Mouse (Mus musculus) midbrain, embryonic 13.5 days (tissue): ENCODE measurements around the gene Prcp. TPM values are rescaled to one million over a fixed set of nuclear protein-coding genes. Genes with fewer than 3 reads are reported as not detected.
"Not testable (repeated sequence)": the region's sequence is repeated elsewhere in the genome, so short reads cannot be mapped to it uniquely, and the experiment has no call there.

ENCODE experiments used
- ATAC-seq: fragments of 200-750 bp; cut with Nextera tagmentation; 2 replicates; pipeline ENCODE4 v1.8.0; 2017; ENCODE audit warnings: mild to moderate bottlenecking, moderate TSS enrichment, moderate library complexity
- H3K27ac ChIP-seq: fragments of 300-500 bp; sonication (generic); 2 replicates; pipeline ENCODE4 v1.5.1; 2015; ENCODE audit warnings: inconsistent platforms, mild to moderate bottlenecking, moderate library complexity
- H3K27me3 ChIP-seq: fragments of 300-500 bp; sonication (generic); 2 replicates; pipeline ENCODE4 v1.6.1; 2015; ENCODE audit warnings: mild to moderate bottlenecking, inconsistent platforms
- H3K36me3 ChIP-seq: fragments of 300-500 bp; sonication (generic); 2 replicates; pipeline ENCODE4 v1.6.1; 2015; ENCODE audit warnings: mild to moderate bottlenecking, inconsistent platforms
- H3K4me1 ChIP-seq: fragments of 300-500 bp; sonication (generic); replicated peaks from 2 replicates; pipeline ENCODE4 v1.6.1; 2015; ENCODE audit warnings: inconsistent platforms
- H3K4me2 ChIP-seq: fragments of 300-500 bp; sonication (generic); replicated peaks from 2 replicates; pipeline ENCODE4 v1.6.1; 2015; ENCODE audit warnings: moderate library complexity, mild to moderate bottlenecking, inconsistent platforms
- H3K4me3 ChIP-seq: fragments of 300-500 bp; sonication (generic); replicated peaks from 2 replicates; pipeline ENCODE4 v1.5.1; 2015; ENCODE audit warnings: mild to moderate bottlenecking, inconsistent platforms
- H3K9ac ChIP-seq: fragments of 300-500 bp; sonication (generic); replicated peaks from 2 replicates; pipeline ENCODE4 v1.6.1; 2015; ENCODE audit warnings: mild to moderate bottlenecking, inconsistent platforms
- H3K9me3 ChIP-seq: fragments of 300-500 bp; sonication (generic); 2 replicates; pipeline ENCODE4 v1.6.1; 2016; ENCODE audit warnings: mild to moderate bottlenecking, inconsistent platforms
- WGBS: fragments of 180-500 bp; shearing (Covaris S2); methylation state at CpG from one replicate; pipeline ENCODE4 v1.1.7; 2015; 5-methylcytosine and 5-hydroxymethylcytosine counted together
- polyA plus RNA-seq: library from polyadenylated mRNA; unstranded; fragments of >200 nt; fragmentation: Nextera tagmentation; extraction: Ambion mirVana; gene quantifications from 2 replicates; pipeline ENCODE4 v1.2.1, GENCODE M21; 2015

Prcp gene
- polyA plus RNA-seq, 1 experiment from 2014 or later: 17.4 TPM

- no peak overlapping the region for H3K4me2 ChIP-seq
- H3K27me3 ChIP-seq: no peaks in the 10 kb centered on the region
- no peaks in the 10 kb centered on the region for H3K4me1 ChIP-seq
- H3K9ac ChIP-seq: no peak overlapping the region
- H3K27ac ChIP-seq: no peak overlapping the region
- no peaks in the 10 kb centered on the region for H3K9me3 ChIP-seq
- no peaks in the 10 kb centered on the region for H3K36me3 ChIP-seq
- whole genome bisulfite sequencing: 81% methylated on average over 2 of the region's 2 CpGs
- H3K4me3 ChIP-seq: no peak overlapping the region
- ATAC-seq: no peak
These were observed 77.9 kb downstream of the Prcp start for GRCm38 (mm10) chr7:92952210-92952609.

GRCm38 (mm10) chr7:92959758-92960157 lies 85.5 kb downstream of the Prcp start:
- no peaks in the 10 kb centered on the region for H3K36me3 ChIP-seq
- no peak overlapping the region for H3K27ac ChIP-seq
- no peak overlapping the region for H3K4me2 ChIP-seq
- ATAC-seq: no peak
- H3K9me3 ChIP-seq: no peaks in the 10 kb centered on the region
- H3K27me3 ChIP-seq: no peaks in the 10 kb centered on the region
- no peak overlapping the region for H3K4me3 ChIP-seq
- H3K9ac ChIP-seq: no peak overlapping the region
- no peaks in the 10 kb centered on the region for H3K4me1 ChIP-seq
- WGBS: 76% methylated on average over 3 of the region's 3 CpGs

GRCm38 (mm10) chr7:92961876-92962275 lies 87.6 kb downstream of the Prcp start:
- Histone ChIP-seq H3K4me3 (no peak overlapping the region), H3K36me3 (no peaks in the 10 kb centered on the region), H3K9ac (no peak overlapping the region), H3K27ac (no peak overlapping the region), H3K4me2 (no peak overlapping the region), H3K9me3 (no peaks in the 10 kb centered on the region), H3K4me1 (no peaks in the 10 kb centered on the region), H3K27me3 (peaks cover 7% of the 10 kb centered on the region; the same call in 1 of the 2 replicates)
- ATAC-seq: no peak
- 53% methylated on average over 1 of the region's 1 CpGs for WGBS

GRCm38 (mm10) chr7:92964754-92965501 lies 90.7 kb downstream of the Prcp start:
- Histone ChIP-seq H3K9me3 (no peaks in the 10 kb centered on the region), H3K4me1 (no peaks in the 10 kb centered on the region; the same call in 1 of the 2 replicates), H3K36me3 (no peaks in the 10 kb centered on the region), H3K4me3 (no peak overlapping the region), H3K27ac (no peak overlapping the region), H3K4me2 (no peak overlapping the region), H3K27me3 (peaks cover 10% of the 10 kb centered on the region; the same call in 1 of the 2 replicates), H3K9ac (no peak overlapping the region)
- peak; percentile 71 for ATAC-seq
- 82% methylated on average over 3 of the region's 3 CpGs for whole genome bisulfite sequencing

- no peak overlapping the region for H3K4me3 ChIP-seq
- H3K36me3 ChIP-seq: no peaks in the 10 kb centered on the region
- WGBS: 56% methylated on average over 10 of the region's 10 CpGs
- no peak overlapping the region for H3K9ac ChIP-seq
- no peak overlapping the region for H3K27ac ChIP-seq
- no peak overlapping the region for H3K4me2 ChIP-seq
- peak; percentile 85 for ATAC-seq
- no peaks in the 10 kb centered on the region; the same call in 1 of the 2 replicates for H3K4me1 ChIP-seq
- peaks cover 10% of the 10 kb centered on the region; the same call in 1 of the 2 replicates for H3K27me3 ChIP-seq
- no peaks in the 10 kb centered on the region for H3K9me3 ChIP-seq
These were observed 93.3 kb downstream of the Prcp start for GRCm38 (mm10) chr7:92967381-92968127.

- WGBS: 77% methylated on average over 3 of the region's 3 CpGs
- H3K27ac ChIP-seq: no peak overlapping the region
- no peaks in the 10 kb centered on the region for H3K4me1 ChIP-seq
- peaks cover 22% of the 10 kb centered on the region; the same call in 1 of the 2 replicates for H3K27me3 ChIP-seq
- H3K9ac ChIP-seq: no peak overlapping the region
- no peak overlapping the region for H3K4me3 ChIP-seq
- no peaks in the 10 kb centered on the region for H3K9me3 ChIP-seq
- H3K36me3 ChIP-seq: no peaks in the 10 kb centered on the region
- H3K4me2 ChIP-seq: no peak overlapping the region
- ATAC-seq: no peak
These were observed 103.2 kb downstream of the Prcp start for GRCm38 (mm10) chr7:92977429-92977828.

GRCm38 (mm10) chr7:92978225-92978624 lies 104.0 kb downstream of the Prcp start:
- 71% methylated on average over 4 of the region's 4 CpGs for WGBS
- Histone ChIP-seq H3K4me1 (no peaks in the 10 kb centered on the region), H3K9me3 (no peaks in the 10 kb centered on the region), H3K27ac (no peak overlapping the region), H3K36me3 (no peaks in the 10 kb centered on the region), H3K4me3 (no peak overlapping the region), H3K27me3 (peaks cover 24% of the 10 kb centered on the region; the same call in 1 of the 2 replicates), H3K4me2 (no peak overlapping the region), H3K9ac (no peak overlapping the region)
- ATAC-seq: no peak

- peaks cover 24% of the 10 kb centered on the region; the same call in 1 of the 2 replicates for H3K27me3 ChIP-seq
- ATAC-seq: not testable (repeated sequence)
- 39% methylated on average over 7 of the region's 7 CpGs for WGBS
These were observed 104.5 kb downstream of the Prcp start for GRCm38 (mm10) chr7:92978720-92979119.

GRCm38 (mm10) chr7:92980741-92981140 lies 106.5 kb downstream of the Prcp start:
- no peak overlapping the region for H3K4me3 ChIP-seq
- H3K9me3 ChIP-seq: no peaks in the 10 kb centered on the region
- H3K4me1 ChIP-seq: peaks cover 15% of the 10 kb centered on the region
- H3K36me3 ChIP-seq: no peaks in the 10 kb centered on the region
- H3K27ac ChIP-seq: no peak overlapping the region
- no peak for ATAC-seq
- no peak overlapping the region for H3K9ac ChIP-seq
- peaks cover 24% of the 10 kb centered on the region; the same call in 1 of the 2 replicates for H3K27me3 ChIP-seq
- 64% methylated on average over 2 of the region's 2 CpGs for WGBS
- no peak overlapping the region for H3K4me2 ChIP-seq

More at GRCm38 (mm10) chr7:92978720-92979119, 104.5 kb downstream of the Prcp start:
- not testable (repeated sequence) for H3K27ac ChIP-seq, H3K9ac ChIP-seq, H3K4me1 ChIP-seq, H3K9me3 ChIP-seq, H3K4me3 ChIP-seq, H3K36me3 ChIP-seq, H3K4me2 ChIP-seq

- Histone ChIP-seq H3K9ac (no peak overlapping the region), H3K4me1 (peaks cover 16% of the 10 kb centered on the region), H3K4me2 (no peak overlapping the region), H3K36me3 (no peaks in the 10 kb centered on the region), H3K4me3 (no peak overlapping the region), H3K27ac (no peak overlapping the region), H3K27me3 (peaks cover 24% of the 10 kb centered on the region; the same call in 1 of the 2 replicates), H3K9me3 (no peaks in the 10 kb centered on the region)
- ATAC-seq: no peak
- WGBS: 80% methylated on average over 2 of the region's 2 CpGs
These were observed 107.6 kb downstream of the Prcp start for GRCm38 (mm10) chr7:92981864-92982263.
